Mouse (Mus musculus) gastrocnemius, postnatal 10 days (tissue): ENCODE results near the gene Mrpl53. TPM values are rescaled to one million over a fixed set of nuclear protein-coding genes. Genes with fewer than 3 reads are reported as not detected.
A peak's percentile ranks its signal among the peaks of the same experiment; 100 is the strongest.

Source experiments
- DNase-seq: peaks from one replicate; pipeline ENCODE4 v3.0.0; 2021; ENCODE audit warnings: mixed read lengths
- total RNA-seq, 2 experiments: library from RNA; stranded (reverse); gene quantifications; 2 replicates each; pipeline ENCODE4 v1.2.3; 2021

Mrpl53 gene
- total RNA-seq, 2 experiments from 2014 or later, result 101 to 114 TPM

- no peak for DNase-seq
Observed at GRCm38 (mm10) chr6:83092416-83093127, 16.3 kb upstream of the Mrpl53 start.

GRCm38 (mm10) chr6:83095968-83096367 lies 12.9 kb upstream of the Mrpl53 start:
- no peak for DNase-seq

DNA sequence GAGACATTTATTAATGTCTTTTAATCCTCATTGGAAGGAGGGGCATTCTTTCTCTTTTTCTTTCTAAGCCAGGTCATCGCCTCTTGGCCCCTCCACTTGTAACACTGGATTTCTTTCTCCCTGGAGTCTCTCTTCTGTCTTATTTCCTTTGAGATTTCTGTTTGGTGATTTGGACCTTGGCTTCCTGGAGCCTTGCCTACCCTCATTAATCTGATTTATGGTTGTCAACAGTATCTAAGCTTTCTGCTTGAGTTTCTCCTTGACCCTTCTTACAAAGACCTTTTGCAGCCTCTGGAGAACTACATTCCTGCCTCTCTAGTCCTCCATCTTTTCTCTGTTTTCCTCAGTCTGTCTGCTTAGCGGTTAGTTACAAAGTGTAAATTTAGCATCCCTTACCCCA lies 10.4 kb upstream of the Mrpl53 start:
- DNase-seq, result no peak

GRCm38 (mm10) chr6:83101316-83101687 lies 7.5 kb upstream of the Mrpl53 start, which contains the start of the genes Ccdc142 and Gm42688:
Gene Ccdc142, plus strand, starts transcription at chr6:83101601.
Gene Gm42688, plus strand, starts transcription at chr6:83101617.
- peak; percentile 79 for DNase-seq

DNA sequence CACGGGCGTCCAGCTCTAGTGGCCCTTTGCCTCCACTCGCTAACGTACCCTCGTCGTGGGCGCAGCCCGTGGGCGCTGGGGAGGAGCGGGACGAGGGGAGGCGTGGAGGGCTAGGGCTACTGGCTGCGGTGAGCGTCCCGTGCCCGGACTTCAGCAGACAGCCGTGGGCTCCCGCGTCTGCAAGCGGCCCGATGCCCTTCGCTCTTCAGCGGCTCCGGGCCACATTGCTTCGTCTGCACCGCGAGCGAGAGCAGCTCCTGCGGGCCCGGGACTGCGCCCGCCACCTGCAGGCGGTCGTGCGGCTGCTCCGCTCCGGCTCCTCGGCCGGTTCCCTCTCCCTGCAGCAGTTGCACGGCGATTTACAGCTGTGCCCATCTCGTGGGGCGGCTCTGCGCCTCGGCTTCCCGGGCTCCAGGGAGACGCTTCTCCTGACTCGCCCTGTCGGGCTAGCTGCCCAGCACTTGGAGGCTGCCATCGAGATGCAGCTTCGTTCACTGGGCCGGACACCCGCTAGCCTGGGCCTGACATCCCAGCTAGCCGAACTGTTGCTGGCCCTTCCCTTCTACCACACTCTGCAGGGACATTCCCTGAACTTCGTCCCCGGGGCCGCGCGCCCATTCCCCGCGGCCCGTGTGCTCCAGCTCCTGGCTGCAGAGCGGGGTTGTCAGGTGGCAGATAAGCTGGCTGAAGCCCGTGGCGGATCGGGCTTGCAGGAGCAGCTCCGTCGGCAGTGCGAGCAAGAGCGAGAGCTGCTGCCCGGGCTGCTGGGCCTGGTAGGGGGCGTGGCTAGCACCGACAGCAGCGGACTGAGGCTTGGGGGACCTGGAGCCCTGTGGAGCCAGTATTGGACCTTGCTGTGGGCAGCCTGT lies 6.9 kb upstream of the Mrpl53 start:
- DNase-seq, result peak; percentile 70

DNA sequence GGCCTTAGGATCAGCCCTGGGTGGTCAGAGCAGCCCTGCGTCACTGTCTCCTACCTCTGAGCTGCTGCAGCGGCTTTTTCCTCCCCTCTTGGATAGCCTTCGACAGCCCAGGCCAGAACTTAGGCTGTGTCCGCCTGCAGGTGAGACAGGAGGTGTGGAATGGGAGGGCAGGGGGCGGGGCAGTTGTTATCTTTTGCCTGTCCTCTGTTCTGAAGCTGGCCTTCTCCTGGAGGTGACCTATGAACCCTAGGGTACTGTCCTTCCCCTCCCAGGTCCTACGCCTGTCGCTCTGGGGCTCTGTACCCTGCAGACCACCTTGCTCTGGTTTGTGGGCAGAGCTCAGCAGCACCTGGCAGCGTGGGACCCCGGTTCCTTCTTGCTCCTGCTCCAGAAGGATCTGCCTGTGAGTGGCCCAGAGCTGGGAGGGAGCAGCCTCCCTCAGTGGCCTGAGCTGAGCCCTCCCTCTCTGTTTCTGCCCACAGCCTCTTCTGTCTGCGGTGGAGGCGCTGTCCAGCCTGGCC lies 5.7 kb upstream of the Mrpl53 start:
- no peak for DNase-seq

DNA sequence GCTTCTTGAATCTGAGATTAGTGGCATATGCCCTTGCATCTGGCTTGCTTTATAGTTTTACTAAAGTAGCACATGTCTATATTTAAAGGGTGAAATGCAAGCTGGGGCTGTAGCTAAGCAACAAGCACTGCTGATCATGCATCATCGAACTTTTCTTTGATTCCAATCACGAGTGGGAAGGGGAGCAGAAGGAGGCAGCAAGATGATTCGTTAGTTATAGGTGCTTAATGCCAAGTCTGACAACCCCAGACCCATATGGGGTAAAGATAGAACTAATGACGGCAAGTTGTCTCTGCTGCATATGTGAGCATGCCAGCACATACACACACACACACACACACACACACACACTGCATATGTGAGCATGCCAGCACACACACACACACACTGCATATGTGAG lies 4.7 kb upstream of the Mrpl53 start:
- no peak for DNase-seq

DNA sequence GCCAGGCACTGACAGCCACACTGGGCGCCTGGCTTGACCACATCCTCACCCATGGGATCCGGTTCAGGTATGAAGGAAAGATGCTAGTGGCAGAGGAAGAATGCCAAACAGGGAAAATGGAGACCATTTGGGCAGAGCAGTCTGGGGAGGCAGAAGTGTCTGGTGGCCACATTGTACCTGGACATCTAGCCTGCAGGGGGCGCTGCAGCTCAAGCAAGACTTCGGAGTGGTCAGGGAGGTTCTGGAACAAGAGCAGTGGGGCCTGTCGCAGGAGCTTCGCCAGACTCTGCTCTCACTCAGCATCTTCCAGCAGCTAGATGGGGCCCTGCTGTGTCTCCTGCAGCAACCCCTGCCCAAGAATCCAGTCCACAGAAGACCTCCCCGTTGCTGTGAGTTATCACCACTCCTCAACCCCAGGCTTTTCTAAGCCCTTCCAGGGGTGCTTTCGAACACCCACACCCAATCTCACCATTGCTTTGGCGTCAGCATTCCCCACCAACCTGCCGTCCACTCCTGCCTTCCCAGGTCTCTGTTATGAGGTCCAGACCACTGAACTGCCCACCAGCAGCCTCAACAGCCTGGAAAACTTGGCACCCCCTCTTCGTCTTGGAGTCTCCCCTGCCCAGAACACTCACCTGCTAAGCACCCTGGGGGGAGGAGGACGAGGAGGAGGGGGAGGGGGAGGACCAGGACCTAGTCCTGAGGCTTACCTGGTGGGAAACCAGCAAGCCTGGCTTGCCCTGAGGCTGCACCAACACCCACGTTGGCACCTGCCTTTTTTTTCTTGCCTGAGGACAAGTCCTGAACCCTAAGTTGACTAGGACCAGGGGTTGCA lies 1.1 kb upstream of the Mrpl53 start:
- peak; percentile 88 for DNase-seq

GRCm38 (mm10) chr6:83111510-83112136 lies 2.8 kb downstream of the Mrpl53 start:
- no peak for DNase-seq

DNA sequence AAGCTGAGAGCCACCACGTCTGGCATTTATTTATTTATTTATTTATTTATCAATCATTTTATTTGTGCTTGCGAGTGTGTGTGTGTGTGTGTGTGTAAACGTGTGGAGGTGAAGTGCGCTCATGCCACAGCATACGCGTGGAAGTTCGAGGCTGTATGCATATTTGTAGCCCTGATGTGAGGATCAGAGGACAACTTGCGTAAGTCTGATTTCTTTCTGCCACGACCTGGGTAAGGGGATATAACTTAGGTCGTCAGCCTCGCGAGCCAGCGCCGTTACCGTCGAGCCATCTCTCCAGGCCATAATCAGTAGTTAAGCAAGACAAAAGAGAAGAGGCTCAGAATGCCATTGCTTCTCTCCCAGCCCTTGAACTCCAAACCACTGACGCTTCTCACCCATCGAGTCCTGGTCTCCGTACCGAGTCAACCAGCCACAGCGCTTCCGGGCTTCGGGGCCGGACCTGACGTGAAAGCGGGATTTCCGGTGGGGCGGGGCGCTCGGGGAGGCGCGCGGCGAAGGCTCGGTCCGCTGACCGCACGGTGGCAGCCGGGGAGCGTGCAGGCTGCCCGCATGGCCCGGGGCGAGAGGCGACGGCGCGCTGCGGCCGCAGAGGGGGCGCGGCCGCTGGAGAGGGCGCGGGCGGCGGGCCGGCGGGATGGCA lies 6.3 kb downstream of the Mrpl53 start, which contains the start of gene Mogs:
Gene Mogs (plus strand): TSS at position 486 of the 661 bp plus-strand sequence.
- DNase-seq, result peak; percentile 94

DNA sequence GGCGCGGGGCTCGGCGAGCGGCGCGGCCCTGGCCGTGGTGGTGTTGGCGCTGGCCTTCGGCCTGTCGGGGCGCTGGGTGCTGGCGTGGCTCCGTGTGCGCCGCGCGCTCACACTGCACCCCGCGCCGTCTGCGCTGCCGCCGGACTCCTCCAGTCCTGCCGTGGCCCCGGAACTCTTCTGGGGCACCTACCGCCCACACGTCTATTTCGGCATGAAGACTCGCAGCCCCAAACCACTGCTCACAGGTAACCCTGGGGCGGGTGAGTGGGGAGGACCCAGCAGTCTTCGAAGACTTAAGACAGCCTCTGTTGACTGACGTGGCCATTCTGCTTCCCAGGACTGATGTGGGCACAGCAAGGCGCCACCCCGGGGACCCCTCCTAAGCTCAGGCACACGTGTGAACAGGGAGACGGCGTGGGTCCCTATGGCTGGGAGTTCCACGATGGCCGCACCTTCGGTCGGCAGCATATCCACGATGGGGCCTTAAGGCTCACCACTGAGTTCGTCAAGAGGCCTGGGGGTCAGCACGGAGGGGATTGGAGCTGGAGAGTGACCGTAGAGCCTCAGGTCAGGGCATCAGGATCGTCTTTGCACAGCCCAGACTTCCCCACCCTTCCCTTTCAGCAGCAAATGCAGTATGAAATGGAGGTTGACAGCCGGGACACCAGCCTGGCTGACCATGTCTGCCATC lies 7.0 kb downstream of the Mrpl53 start:
- DNase-seq, result no peak

DNA sequence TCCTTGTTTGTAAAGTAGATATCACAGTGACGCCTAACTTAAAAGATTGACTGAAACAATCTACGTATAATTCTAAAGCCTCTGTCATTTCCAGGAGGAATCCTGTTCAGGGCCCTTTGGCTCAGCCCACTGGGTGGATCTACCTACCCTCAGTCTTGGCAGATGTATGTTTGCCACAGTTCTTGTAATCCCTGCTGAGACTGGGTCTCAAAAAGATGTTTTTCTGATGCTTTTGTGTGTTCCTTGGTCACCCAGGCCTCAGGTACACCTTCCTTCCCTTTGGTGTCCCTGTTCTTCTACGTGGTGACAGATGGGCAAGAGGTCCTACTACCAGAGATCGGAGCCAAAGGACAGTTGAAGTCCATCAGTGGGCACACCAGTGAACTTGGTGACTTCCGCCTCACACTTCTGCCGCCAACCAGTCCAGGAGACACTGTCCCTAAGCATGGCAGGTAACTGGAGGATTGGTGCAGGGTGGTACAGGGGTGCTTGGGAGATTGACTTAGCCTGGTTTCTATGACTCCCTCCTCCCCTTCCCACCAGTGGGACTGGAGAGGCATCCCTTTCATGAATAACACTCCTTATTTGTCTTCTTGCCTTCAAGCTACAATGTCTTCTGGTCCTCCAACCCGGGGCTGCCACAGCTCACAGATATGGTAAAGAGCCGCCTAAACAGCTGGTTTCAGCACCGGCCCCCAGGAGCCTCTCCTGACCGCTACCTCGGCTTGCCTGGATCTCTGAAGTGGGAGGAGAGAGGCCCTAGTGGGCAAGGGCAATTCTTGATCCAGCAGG lies 7.7 kb downstream of the Mrpl53 start:
- DNase-seq, result no peak

- DNase-seq, result no peak
Observed at GRCm38 (mm10) chr6:83117165-83117438, 8.3 kb downstream of the Mrpl53 start.

GRCm38 (mm10) chr6:83117616-83118015 lies 8.8 kb downstream of the Mrpl53 start:
- no peak for DNase-seq

- no peak for DNase-seq
Observed at GRCm38 (mm10) chr6:83118369-83118768, 9.5 kb downstream of the Mrpl53 start.

- no peak for DNase-seq
Observed at GRCm38 (mm10) chr6:83118825-83119733, 10.2 kb downstream of the Mrpl53 start.

DNA sequence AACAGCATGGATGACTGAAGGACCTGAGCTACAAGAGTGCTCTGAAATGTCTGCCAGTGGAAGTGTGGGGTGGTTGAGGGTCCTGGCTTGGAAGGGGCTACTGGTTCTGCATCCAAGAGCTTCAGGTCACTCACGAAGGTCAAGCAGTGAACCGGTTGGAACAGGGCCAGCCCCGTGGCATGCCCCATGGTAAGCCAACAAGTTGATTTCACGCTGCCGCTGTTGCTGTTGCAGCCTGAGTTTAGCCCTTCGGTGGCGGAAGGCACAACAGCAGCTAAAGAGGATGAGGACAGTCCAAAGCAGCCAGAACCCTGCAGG lies 10.9 kb downstream of the Mrpl53 start:
- no peak for DNase-seq

DNA sequence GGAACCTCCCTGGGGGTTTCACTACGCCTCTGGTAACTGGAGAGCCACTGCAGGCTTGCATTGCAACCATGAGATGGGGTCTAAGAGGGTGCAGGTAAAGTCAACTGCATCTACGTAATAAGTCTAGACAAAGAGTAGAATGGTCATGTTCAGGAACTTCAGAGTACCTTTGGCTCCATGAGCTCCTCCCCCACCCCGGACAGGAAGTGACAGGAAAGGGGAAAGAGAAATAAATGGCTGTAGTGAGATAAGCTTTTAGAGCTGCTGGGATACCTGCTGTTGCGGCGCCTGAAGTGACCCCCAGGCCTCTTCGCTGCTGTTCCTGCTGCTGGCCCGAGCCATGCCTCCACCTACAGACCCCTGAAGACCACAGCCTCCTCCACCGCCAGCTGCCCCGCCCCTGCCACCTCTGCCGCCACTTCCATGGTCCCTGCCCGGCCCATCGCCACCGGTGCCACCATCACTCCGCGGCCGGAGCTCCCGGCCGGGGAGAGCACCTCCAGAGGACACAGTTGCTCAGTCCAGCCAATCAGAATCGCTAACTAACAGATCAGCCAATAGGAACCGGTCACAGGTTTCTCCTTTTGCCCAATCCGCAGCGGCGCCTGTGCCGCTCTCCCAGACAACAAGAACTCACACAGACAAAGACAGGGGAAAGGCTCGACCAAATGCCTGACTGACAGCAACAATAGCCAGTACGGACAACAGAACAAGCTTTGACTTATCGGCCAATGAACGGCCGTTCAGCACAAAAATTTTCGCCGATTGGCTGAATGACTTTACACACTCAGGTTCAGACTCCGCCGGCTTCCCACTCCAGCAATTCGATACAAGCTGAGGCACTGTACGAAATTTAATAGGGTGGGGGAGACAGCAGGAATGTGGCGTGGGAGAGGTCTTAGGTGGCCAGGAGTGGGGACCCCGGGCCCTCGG lies 12.4 kb downstream of the Mrpl53 start, which contains the start of gene Wbp1:
Gene Wbp1 (minus strand): TSS at position 630 of the 933 bp plus-strand sequence.
- peak; percentile 77 for DNase-seq
